Mouse (Mus musculus): ENCODE results near the gene 4930455H04Rik. TPM values are rescaled to one million over a fixed set of nuclear protein-coding genes. Genes with fewer than 3 reads are reported as not detected.

The 4930455H04Rik gene
- total RNA-seq, 2 experiments from 2014 or later, result not detected

- H3K4me3 ChIP-seq, result peak overlapping the region; percentile 58
Observed at GRCm38 (mm10) chr3:116969003-116969402, 936 bp downstream of the 4930455H04Rik start.

GRCm38 (mm10) chr3:116969786-116970185, 1.7 kb downstream of the 4930455H04Rik start:
- no peak for DNase-seq (ENCODE audit: extremely low spot score in 1 of 2, low spot score in 2 of 2)
- Histone ChIP-seq H3K4me3 (no peak overlapping the region), H3K27ac (no peak overlapping the region)
- intact Hi-C loops (cut with DNase I), result loop anchor here (5.0 kb wide), 2 partner anchors 62 to 93 kb away; no protein-coding TSS in a partner anchor
- TF ChIP-seq CTCF (IDR thresholded peaks at IDR 0.05), result no peak

More at GRCm38 (mm10) chr3:116969003-116969402, 936 bp downstream of the 4930455H04Rik start:
- peak overlapping the region; percentile 92; the same call in 1 of the 2 replicates for H3K27ac ChIP-seq
- no peak for DNase-seq (ENCODE audit: extremely low spot score in 1 of 2, low spot score in 2 of 2)
- TF ChIP-seq CTCF (IDR thresholded peaks at IDR 0.05), result no peak
- intact Hi-C loops (cut with DNase I), result loop anchor here (5.0 kb wide), 2 partner anchors 62 to 93 kb away; no protein-coding TSS in a partner anchor

GRCm38 (mm10) chr3:116981811-116982575, 13.9 kb downstream of the 4930455H04Rik start:
- Histone ChIP-seq H3K4me3 (no peak overlapping the region), H3K27ac (no peak overlapping the region; the same call in 1 of the 2 replicates)
- no peak for DNase-seq (ENCODE audit: extremely low spot score in 1 of 2, low spot score in 2 of 2)
- intact Hi-C loops (cut with DNase I), result no loop called here
- TF ChIP-seq CTCF (IDR thresholded peaks at IDR 0.05), result no peak

GRCm38 (mm10) chr3:116985042-116985455, 17.0 kb downstream of the 4930455H04Rik start:
- no peak overlapping the region for H3K4me3 ChIP-seq
- intact Hi-C loops (cut with DNase I), result loop anchor here (1.0 to 5.0 kb wide), 5 partner anchors 17 to 137 kb away; partner anchors contain the start of genes 4930455H04Rik and Palmd
- peak overlapping the region; percentile 56 for H3K27ac ChIP-seq
- DNase-seq (ENCODE audit: extremely low spot score in 1 of 2, low spot score in 2 of 2), result no peak
- TF ChIP-seq CTCF (IDR thresholded peaks at IDR 0.05), result no peak

- H3K27ac ChIP-seq, result peak overlapping the region; percentile 56
- TF ChIP-seq CTCF (IDR thresholded peaks at IDR 0.05), result no peak; the same call in 1 of the 2 replicates
- peak; percentile 54 to 58 for DNase-seq (ENCODE audit: extremely low spot score in 1 of 2, low spot score in 2 of 2)
- intact Hi-C loops (cut with DNase I), result loop anchor here (1.0 to 5.0 kb wide), 5 partner anchors 17 to 137 kb away; partner anchors contain the start of genes 4930455H04Rik and Palmd
- H3K4me3 ChIP-seq, result no peak overlapping the region
Observed at GRCm38 (mm10) chr3:116985741-116986140, 17.7 kb downstream of the 4930455H04Rik start.

GRCm38 (mm10) chr3:116986451-116986850, 18.4 kb downstream of the 4930455H04Rik start:
- Histone ChIP-seq H3K4me3 (no peak overlapping the region), H3K27ac (peak overlapping the region; percentile 56)
- intact Hi-C loops (cut with DNase I), result loop anchor here (5.0 kb wide), 1 partner anchor 136 kb away; no protein-coding TSS in a partner anchor
- no peak for TF ChIP-seq CTCF (IDR thresholded peaks at IDR 0.05)
- DNase-seq (ENCODE audit: extremely low spot score in 1 of 2, low spot score in 2 of 2), result no peak

GRCm38 (mm10) chr3:116988221-116988620, 20.2 kb downstream of the 4930455H04Rik start:
- TF ChIP-seq CTCF (IDR thresholded peaks at IDR 0.05), result no peak
- DNase-seq (ENCODE audit: extremely low spot score in 1 of 2, low spot score in 2 of 2), result no peak
- Histone ChIP-seq H3K4me3 (no peak overlapping the region), H3K27ac (no peak overlapping the region)
- intact Hi-C loops (cut with DNase I), result loop anchor here (5.0 kb wide), 1 partner anchor 134 kb away; no protein-coding TSS in a partner anchor

- no peak for TF ChIP-seq CTCF (IDR thresholded peaks at IDR 0.05)
- intact Hi-C loops (cut with DNase I), result no loop called here
- H3K4me3 ChIP-seq, result no peak overlapping the region
Observed at GRCm38 (mm10) chr3:116991180-116991579, 23.1 kb downstream of the 4930455H04Rik start.

GRCm38 (mm10) chr3:116993011-116993410, 24.9 kb downstream of the 4930455H04Rik start:
- intact Hi-C loops (cut with DNase I), result no loop called here
- Histone ChIP-seq H3K27ac (no peak overlapping the region), H3K4me3 (no peak overlapping the region)
- no peak for TF ChIP-seq CTCF (IDR thresholded peaks at IDR 0.05)
- no peak for DNase-seq (ENCODE audit: extremely low spot score in 1 of 2, low spot score in 2 of 2)

More at GRCm38 (mm10) chr3:116991180-116991579, 23.1 kb downstream of the 4930455H04Rik start:
- H3K27ac ChIP-seq, result no peak overlapping the region
- no peak for DNase-seq (ENCODE audit: extremely low spot score in 1 of 2, low spot score in 2 of 2)

- Histone ChIP-seq H3K27ac (no peak overlapping the region), H3K4me3 (no peak overlapping the region)
- TF ChIP-seq CTCF (IDR thresholded peaks at IDR 0.05), result no peak
- intact Hi-C loops (cut with DNase I), result no loop called here
- no peak for DNase-seq (ENCODE audit: extremely low spot score in 1 of 2, low spot score in 2 of 2)
Observed at GRCm38 (mm10) chr3:117001686-117002485, 33.8 kb downstream of the 4930455H04Rik start.

GRCm38 (mm10) chr3:117003379-117003778, 35.3 kb downstream of the 4930455H04Rik start:
- Histone ChIP-seq H3K4me3 (no peak overlapping the region), H3K27ac (no peak overlapping the region)
- DNase-seq (ENCODE audit: extremely low spot score in 1 of 2, low spot score in 2 of 2), result no peak
- intact Hi-C loops (cut with DNase I), result no loop called here
- no peak for TF ChIP-seq CTCF (IDR thresholded peaks at IDR 0.05)

Data from left cerebral cortex, adult 2 months (tissue).